Mouse (Mus musculus) MEL (cell line): ENCODE data around the gene Ankmy1. TPM values are rescaled to one million over a fixed set of nuclear protein-coding genes. Genes with fewer than 3 reads are reported as not detected.

Source experiments
- DNase-seq: peaks from one replicate; pipeline ENCODE4 v3.0.0; 2011; ENCODE audit warnings: low read depth, low spot score
- H3K27ac ChIP-seq: 2 replicates; pipeline ENCODE4 v1.5.1; 2012; ENCODE audit warnings: low read depth, mild to moderate bottlenecking, control low read depth, low read length, moderate library complexity; ENCODE audit not compliant: control insufficient read depth
- H3K27me3 ChIP-seq, 2 experiments: fragments of 150-350 bp in 1 of 2; sonication (generic) in 1 of 2; 2 replicates each; pipeline ENCODE4 v1.6.1; 2012; ENCODE audit warnings: low read length in 2 of 2, mild to moderate bottlenecking in 2 of 2, improper control_type of control experiment in 1 of 2, moderate library complexity in 1 of 2; ENCODE audit not compliant: insufficient read depth in 2 of 2, control insufficient read depth in 1 of 2
- H3K36me3 ChIP-seq, 2 experiments: 2 replicates each; pipeline ENCODE4 v1.6.1; 2012 to 2014; ENCODE audit warnings: low read length in 2 of 2, improper control_type of control experiment in 1 of 2, inconsistent platforms in 1 of 2, mild to moderate bottlenecking in 1 of 2; ENCODE audit not compliant: insufficient read depth in 2 of 2, control insufficient read depth in 1 of 2
- H3K4me1 ChIP-seq, 2 experiments: fragments of 150-350 bp in 1 of 2; sonication (generic) in 1 of 2; 2 replicates each; pipeline ENCODE4 v1.6.1; 2012; ENCODE audit warnings: low read length in 2 of 2, improper control_type of control experiment in 1 of 2, mild to moderate bottlenecking in 1 of 2; ENCODE audit not compliant: insufficient read depth in 2 of 2, control insufficient read depth in 1 of 2
- H3K4me3 ChIP-seq, 2 experiments: fragments of 150-350 bp in 1 of 2; sonication (generic) in 1 of 2; 2 replicates each; pipeline ENCODE4 v1.5.1; 2012; ENCODE audit warnings: low read depth in 2 of 2, low read length in 2 of 2, mild to moderate bottlenecking in 2 of 2, moderate library complexity in 2 of 2, control low read depth in 1 of 2, improper control_type of control experiment in 1 of 2; ENCODE audit not compliant: control insufficient read depth in 1 of 2, insufficient read depth in 1 of 2
- H3K79me2 ChIP-seq: 2 replicates; pipeline ENCODE4 v1.6.1; 2012; ENCODE audit warnings: mild to moderate bottlenecking, low read length, moderate library complexity; ENCODE audit not compliant: control insufficient read depth, poor library complexity, insufficient read depth
- H3K9ac ChIP-seq: 2 replicates; pipeline ENCODE4 v1.6.1; 2012; ENCODE audit warnings: low read depth, mild to moderate bottlenecking, control low read depth, low read length, moderate library complexity; ENCODE audit not compliant: control insufficient read depth, poor library complexity, severe bottlenecking
- H3K9me3 ChIP-seq: fragments of 150-350 bp; sonication (generic); replicated peaks from 2 replicates; pipeline ENCODE4 v1.6.1; 2012; ENCODE audit warnings: mild to moderate bottlenecking, low read length, improper control_type of control experiment, moderate library complexity; ENCODE audit not compliant: insufficient read depth
- BHLHE40 ChIP-seq: IDR thresholded peaks from 2 replicates; pipeline ENCODE4 v1.6.1; 2012; ENCODE audit warnings: low read depth, mild to moderate bottlenecking, inconsistent platforms, low read length, improper control_type of control experiment, borderline replicate concordance
- CHD2 ChIP-seq: IDR thresholded peaks from 2 replicates; pipeline ENCODE4 v1.6.1; 2011; ENCODE audit warnings: low read length, improper control_type of control experiment
- ELF1 ChIP-seq: IDR thresholded peaks from 2 replicates; pipeline ENCODE4 v1.6.1; 2014; ENCODE audit warnings: low read depth, mild to moderate bottlenecking, inconsistent platforms, low read length, improper control_type of control experiment, moderate library complexity
- ETS1 ChIP-seq: IDR thresholded peaks from 2 replicates; pipeline ENCODE4 v1.6.1; 2012; ENCODE audit warnings: low read depth, mild to moderate bottlenecking, inconsistent platforms, low read length, improper control_type of control experiment, moderate library complexity
- HCFC1 ChIP-seq: IDR thresholded peaks from 2 replicates; pipeline ENCODE4 v1.6.1; 2012; ENCODE audit warnings: low read depth, mild to moderate bottlenecking, inconsistent platforms, low read length, improper control_type of control experiment, moderate library complexity
- JUND ChIP-seq: IDR thresholded peaks from 2 replicates; pipeline ENCODE4 v1.6.1; 2011; ENCODE audit warnings: low read depth, mild to moderate bottlenecking, improper control_type of control experiment, low read length
- KAT2A ChIP-seq: conservative IDR thresholded peaks from 2 replicates; pipeline ENCODE4 v1.6.1; 2012; ENCODE audit warnings: low read depth, low read length, improper control_type of control experiment, inconsistent platforms
- MEF2A ChIP-seq: IDR thresholded peaks from 2 replicates; pipeline ENCODE4 v1.6.1; 2014; ENCODE audit warnings: low read depth, mild to moderate bottlenecking, inconsistent platforms, low read length, improper control_type of control experiment; ENCODE audit not compliant: poor library complexity, insufficient replicate concordance, severe bottlenecking; ENCODE audit errors: extremely low read depth
- MXI1 ChIP-seq: IDR thresholded peaks from 2 replicates; pipeline ENCODE4 v1.6.1; 2011; ENCODE audit warnings: mild to moderate bottlenecking, low read depth, low read length, improper control_type of control experiment
- MYC ChIP-seq: IDR thresholded peaks from 2 replicates; pipeline ENCODE4 v1.6.1; 2011; ENCODE audit warnings: low read depth, mild to moderate bottlenecking, low read length, improper control_type of control experiment, moderate library complexity
- POLR2A ChIP-seq, 2 experiments: IDR thresholded peaks; 2 replicates each; pipeline ENCODE4 v1.6.1; 2011 to 2012; ENCODE audit warnings: low read length in 2 of 2, mild to moderate bottlenecking in 2 of 2, control low read depth in 1 of 2, improper control_type of control experiment in 1 of 2, low read depth in 1 of 2, moderate library complexity in 1 of 2; ENCODE audit not compliant: control insufficient read depth in 1 of 2, insufficient read depth in 1 of 2, poor library complexity in 1 of 2
- POLR2AphosphoS2 ChIP-seq: IDR thresholded peaks from 2 replicates; pipeline ENCODE4 v1.6.1; 2011; ENCODE audit warnings: low read length, improper control_type of control experiment
- RCOR1 ChIP-seq: IDR thresholded peaks from 2 replicates; pipeline ENCODE4 v1.6.1; 2012; ENCODE audit warnings: low read depth, mild to moderate bottlenecking, inconsistent platforms, low read length, improper control_type of control experiment
- SMC3 ChIP-seq: IDR thresholded peaks from 2 replicates; pipeline ENCODE4 v1.6.1; 2011; ENCODE audit warnings: low read depth, low read length, improper control_type of control experiment
- TAL1 ChIP-seq: IDR thresholded peaks from 2 replicates; pipeline ENCODE4 v1.6.1; 2012; ENCODE audit warnings: mild to moderate bottlenecking, inconsistent platforms, low read length, moderate library complexity, mixed read lengths
- TBP ChIP-seq: IDR thresholded peaks from 2 replicates; pipeline ENCODE4 v1.8.0; 2011; ENCODE audit warnings: low read depth, low read length, improper control_type of control experiment
- USF2 ChIP-seq, 2 experiments: IDR thresholded peaks; 2 replicates each; pipeline ENCODE4 v1.6.1; 2011 to 2012; ENCODE audit warnings: improper control_type of control experiment in 2 of 2, low read length in 2 of 2, borderline replicate concordance in 1 of 2, inconsistent platforms in 1 of 2, low read depth in 1 of 2, mild to moderate bottlenecking in 1 of 2; ENCODE audit not compliant: insufficient read depth in 1 of 2
- ZC3H11A ChIP-seq: IDR thresholded peaks from 2 replicates; pipeline ENCODE4 v1.6.1; 2012; ENCODE audit warnings: low read depth, mild to moderate bottlenecking, inconsistent platforms, low read length, improper control_type of control experiment
- ZKSCAN1 ChIP-seq: IDR thresholded peaks from 2 replicates; pipeline ENCODE4 v1.6.1; 2012; ENCODE audit warnings: low read depth, mild to moderate bottlenecking, inconsistent platforms, low read length, improper control_type of control experiment, moderate library complexity
- polyA plus RNA-seq, 2 experiments: library from polyadenylated mRNA; stranded (reverse) in 1 of 2; unstranded in 1 of 2; fragments of >175 nt in 1 of 2; fragments of >200 nt in 1 of 2; gene quantifications; 2 replicates each; pipeline versions ENCODE4 v1.2.1 to v1.2.4; 2012; ENCODE audit warnings: low replicate concordance in 2 of 2, low read depth in 1 of 2; ENCODE audit not compliant: insufficient read length in 2 of 2, insufficient read depth in 1 of 2, missing spikeins in 1 of 2
- total RNA-seq: library from RNA; depleted of rRNA; stranded (reverse); fragments of 300-350 nt; gene quantifications from 2 replicates; pipeline ENCODE4 v1.2.3, GENCODE M21; 2012

Gene Ankmy1
- total and polyA plus RNA-seq, 3 experiments = 0.08 TPM; not detected in 2

DNA sequence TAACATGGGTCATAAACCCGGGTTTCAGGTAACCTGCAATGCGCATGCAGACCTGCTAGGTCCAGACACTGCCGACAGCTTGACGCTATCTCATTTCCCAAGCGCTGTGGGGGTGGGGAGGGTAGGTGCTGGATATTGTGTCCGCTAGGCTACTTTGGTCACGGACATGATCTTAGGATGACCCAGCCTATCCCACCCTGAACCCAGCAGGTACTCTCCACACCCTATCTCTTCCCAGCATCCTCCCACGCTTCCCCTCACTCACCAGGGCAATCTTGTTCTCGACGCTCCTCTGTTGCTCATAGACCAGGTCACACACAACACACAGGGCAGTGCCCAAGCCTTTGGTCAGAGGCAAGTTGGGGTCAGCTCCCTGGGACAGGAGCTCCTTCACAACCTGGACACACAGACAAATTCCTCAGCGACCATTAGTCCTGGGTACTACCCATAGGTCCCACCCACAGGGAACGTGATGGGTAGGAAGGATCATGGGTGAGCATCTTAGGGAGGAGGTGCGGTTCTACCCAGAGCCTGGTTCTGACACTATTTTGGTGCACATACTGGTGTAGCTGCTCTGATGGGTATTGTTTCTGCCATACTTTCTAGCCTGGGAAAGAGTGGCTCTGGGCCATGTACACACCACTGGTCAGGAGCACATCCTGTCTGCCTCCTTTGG, 24.5 kb downstream of the Ankmy1 start:
- Histone ChIP-seq H3K9me3 (no peaks in the 10 kb centered on the region), H3K27me3 (no peaks in the 10 kb centered on the region)
- DNase-seq = no peak
- TF ChIP-seq POLR2A (IDR thresholded peaks at IDR 0.05; ENCODE audit: control insufficient read depth in 1 of 2, insufficient read depth in 1 of 2, low read depth in 1 of 2, low read length in 2 of 2, poor library complexity in 1 of 2) (no peak), TBP (no peak), ZKSCAN1 (no peak), MEF2A (no peak), CHD2 (no peak), HCFC1 (no peak)
- TF ChIP-seq, all 39 proteins: peak for 0
- H3K4me3 ChIP-seq = no peak overlapping the region
- no peaks in the 10 kb centered on the region for H3K36me3 ChIP-seq
- no peaks in the 10 kb centered on the region for H3K79me2 ChIP-seq
- H3K27ac ChIP-seq = no peak overlapping the region
- no peaks in the 10 kb centered on the region for H3K4me1 ChIP-seq
- H3K9ac ChIP-seq = no peak overlapping the region

DNA sequence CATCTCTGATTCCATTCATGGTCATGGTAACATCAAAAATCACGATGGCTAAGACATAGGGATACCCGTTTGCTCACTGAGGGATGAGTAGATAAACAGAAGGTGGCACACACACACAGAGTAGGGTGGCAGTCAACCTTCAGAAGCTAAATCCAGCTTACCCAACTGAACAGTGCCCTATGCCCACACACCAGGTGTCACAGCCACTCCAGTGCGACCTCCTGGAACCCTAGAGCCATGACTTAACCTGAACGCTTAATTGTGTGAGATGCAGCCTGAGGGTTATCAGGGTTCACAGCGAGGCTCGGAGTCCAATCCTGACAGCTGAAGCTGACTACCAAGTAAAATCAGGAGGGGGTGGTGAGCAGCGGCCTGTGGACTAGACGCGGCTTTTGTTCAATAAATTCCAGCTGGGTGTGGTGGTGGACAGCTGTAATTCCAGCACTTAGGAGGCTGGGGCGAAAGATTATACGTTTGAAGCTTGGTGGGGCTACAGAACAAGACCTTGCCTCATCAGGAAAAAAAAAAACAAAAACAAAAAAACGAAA, 25.2 kb downstream of the Ankmy1 start:
- no peak overlapping the region for H3K27ac ChIP-seq
- DNase-seq = no peak
- no peak overlapping the region for H3K9ac ChIP-seq
- TF ChIP-seq ZC3H11A (no peak), TBP (no peak), RCOR1 (no peak), BHLHE40 (no peak), USF2 (IDR thresholded peaks at IDR 0.05; ENCODE audit: borderline replicate concordance in 1 of 2, insufficient read depth in 1 of 2, low read depth in 1 of 2, low read length in 2 of 2) (no peak), MXI1 (no peak), SMC3 (no peak), KAT2A (no peak), MYC (no peak), POLR2A (IDR thresholded peaks at IDR 0.05; ENCODE audit: control insufficient read depth in 1 of 2, insufficient read depth in 1 of 2, low read depth in 1 of 2, low read length in 2 of 2, poor library complexity in 1 of 2) (no peak), POLR2AphosphoS2 (no peak), TAL1 (no peak), ELF1 (no peak), HCFC1 (no peak), JUND (no peak), ETS1 (no peak)
- H3K79me2 ChIP-seq = no peaks in the 10 kb centered on the region
- H3K27me3 ChIP-seq = no peaks in the 10 kb centered on the region
- no peaks in the 10 kb centered on the region for H3K4me1 ChIP-seq
- H3K36me3 ChIP-seq = no peaks in the 10 kb centered on the region
- H3K9me3 ChIP-seq = no peaks in the 10 kb centered on the region
- no peak overlapping the region for H3K4me3 ChIP-seq
